Mouse (Mus musculus): ENCODE measurements around the gene Hist1h1c.

GRCm38 (mm10) chr13:23765172-23765513, 26.5 kb downstream of the Hist1h1c start:
- no peak for TF ChIP-seq CTCF (IDR thresholded peaks at IDR 0.05; ENCODE audit: extremely low read depth, insufficient read length, insufficient replicate concordance, low read depth, low read length)
- no peak for TF ChIP-seq POLR2A (IDR thresholded peaks at IDR 0.05; ENCODE audit: low read depth, low read length)
